Mouse (Mus musculus): Measurements from ENCODE around the gene Sh3pxd2b. TPM values are rescaled to one million over a fixed set of nuclear protein-coding genes. Genes with fewer than 3 reads are reported as not detected.
"Not testable (repeated sequence)": the region's sequence is repeated elsewhere in the genome, so short reads cannot be mapped to it uniquely, and the experiment has no call there.

Gene Sh3pxd2b
- 1 to 10 TPM; 2.5 to 7.1 TPM for total RNA-seq (2021)
- long read RNA-seq, experiment 1, full-length matches to known transcripts, result 2 of 2 reads
- long read RNA-seq, experiment 1, partial matches to known transcripts, result 0 of 2 reads
- long read RNA-seq, experiment 1, other reads (novel, unspliced or antisense), result 0 of 2 reads
- long read RNA-seq, experiment 2, partial matches to known transcripts, result 0 of 4 reads
- long read RNA-seq, experiment 2, other reads (novel, unspliced or antisense), result 4 of 4 reads

- TF ChIP-seq CTCF (IDR thresholded peaks at IDR 0.05), result no peak
- intact Hi-C loops (cut with DNase I), result loop anchor here (5.0 kb wide), 1 partner anchor 49 kb away; no protein-coding TSS in a partner anchor
- Histone ChIP-seq H3K27ac (peak within 1 kb of the TSS; percentile 90), H3K4me3 (peak within 1 kb of the TSS; percentile 95)
- peak; percentile 89 for DNase-seq
Observed at GRCm38 (mm10) chr11:32347607-32348432, at the start of gene Sh3pxd2b. Sh3pxd2b (plus strand) TSS chr11:32347820.

- intact Hi-C loops (cut with DNase I), result no loop called here
- Histone ChIP-seq H3K27ac (no peak overlapping the region), H3K4me3 (no peak overlapping the region)
- TF ChIP-seq CTCF (IDR thresholded peaks at IDR 0.05), result no peak
- DNase-seq, result no peak
Observed at GRCm38 (mm10) chr11:32297866-32298531, 49.6 kb upstream of the Sh3pxd2b start.

GRCm38 (mm10) chr11:32298532-32298918 lies 49.1 kb upstream of the Sh3pxd2b start:
- DNase-seq, result no peak
- H3K4me3 ChIP-seq, result no peak overlapping the region
- intact Hi-C loops (cut with DNase I), result no loop called here
- H3K27ac ChIP-seq, result no peak overlapping the region
- TF ChIP-seq CTCF (IDR thresholded peaks at IDR 0.05), result no peak

GRCm38 (mm10) chr11:32299865-32300264 lies 47.8 kb upstream of the Sh3pxd2b start, which contains the start of gene Hbq1a:
Hbq1a (plus strand) TSS chr11:32300069.
- H3K27ac ChIP-seq, H3K4me3 ChIP-seq: not testable (repeated sequence)
- intact Hi-C loops (cut with DNase I), result loop anchor here (5.0 kb wide), 1 partner anchor 118 kb away; no protein-coding TSS in a partner anchor
- TF ChIP-seq CTCF (IDR thresholded peaks at IDR 0.05), result peak; percentile 82
- peak; percentile 63 for DNase-seq

- no peak for DNase-seq
- intact Hi-C loops (cut with DNase I), result loop anchor here (5.0 kb wide), 1 partner anchor 118 kb away; no protein-coding TSS in a partner anchor
- no peak for TF ChIP-seq CTCF (IDR thresholded peaks at IDR 0.05)
- H3K27ac ChIP-seq, result no peak overlapping the region
- H3K4me3 ChIP-seq, result no peak overlapping the region
Observed at GRCm38 (mm10) chr11:32300279-32301267, 47.0 kb upstream of the Sh3pxd2b start.

- DNase-seq, result no peak
- TF ChIP-seq CTCF (IDR thresholded peaks at IDR 0.05), result no peak
- intact Hi-C loops (cut with DNase I), result loop anchor here (5.0 kb wide), 1 partner anchor 119 kb away; no protein-coding TSS in a partner anchor
- no peak overlapping the region for H3K4me3 ChIP-seq
- H3K27ac ChIP-seq, result no peak overlapping the region
Observed at GRCm38 (mm10) chr11:32301506-32301905, 46.1 kb upstream of the Sh3pxd2b start.

- no peak for DNase-seq
- no peak for TF ChIP-seq CTCF (IDR thresholded peaks at IDR 0.05)
- no peak overlapping the region for H3K4me3 ChIP-seq
- intact Hi-C loops (cut with DNase I), result loop anchor here (5.0 kb wide), 1 partner anchor 121 kb away; no protein-coding TSS in a partner anchor
- H3K27ac ChIP-seq, result no peak overlapping the region
Observed at GRCm38 (mm10) chr11:32302824-32303419, 44.7 kb upstream of the Sh3pxd2b start.

GRCm38 (mm10) chr11:32303455-32303854 lies 44.2 kb upstream of the Sh3pxd2b start:
- Histone ChIP-seq H3K4me3 (no peak overlapping the region), H3K27ac (no peak overlapping the region)
- TF ChIP-seq CTCF (IDR thresholded peaks at IDR 0.05), result no peak
- DNase-seq, result no peak
- intact Hi-C loops (cut with DNase I), result loop anchor here (5.0 kb wide), 1 partner anchor 121 kb away; no protein-coding TSS in a partner anchor

- Histone ChIP-seq H3K27ac (no peak overlapping the region), H3K4me3 (no peak overlapping the region)
- TF ChIP-seq CTCF (IDR thresholded peaks at IDR 0.05), result no peak
- DNase-seq, result no peak
- intact Hi-C loops (cut with DNase I), result no loop called here
Observed at GRCm38 (mm10) chr11:32307006-32307405, 40.6 kb upstream of the Sh3pxd2b start.

GRCm38 (mm10) chr11:32309446-32309845 lies 38.2 kb upstream of the Sh3pxd2b start:
- intact Hi-C loops (cut with DNase I), result no loop called here
- Histone ChIP-seq H3K27ac (no peak overlapping the region), H3K4me3 (no peak overlapping the region)
- no peak for TF ChIP-seq CTCF (IDR thresholded peaks at IDR 0.05)
- no peak for DNase-seq

- no peak overlapping the region for H3K4me3 ChIP-seq
- intact Hi-C loops (cut with DNase I), result no loop called here
- no peak for DNase-seq
- no peak for TF ChIP-seq CTCF (IDR thresholded peaks at IDR 0.05)
- no peak overlapping the region for H3K27ac ChIP-seq
Observed at GRCm38 (mm10) chr11:32309928-32310327, 37.7 kb upstream of the Sh3pxd2b start.
